Mouse (Mus musculus): ENCODE data around the gene Phykpl. TPM values are rescaled to one million over a fixed set of nuclear protein-coding genes. Genes with fewer than 3 reads are reported as not detected.

The Phykpl gene
- polyA plus RNA-seq, 1 experiment = 8.1 TPM

DNA sequence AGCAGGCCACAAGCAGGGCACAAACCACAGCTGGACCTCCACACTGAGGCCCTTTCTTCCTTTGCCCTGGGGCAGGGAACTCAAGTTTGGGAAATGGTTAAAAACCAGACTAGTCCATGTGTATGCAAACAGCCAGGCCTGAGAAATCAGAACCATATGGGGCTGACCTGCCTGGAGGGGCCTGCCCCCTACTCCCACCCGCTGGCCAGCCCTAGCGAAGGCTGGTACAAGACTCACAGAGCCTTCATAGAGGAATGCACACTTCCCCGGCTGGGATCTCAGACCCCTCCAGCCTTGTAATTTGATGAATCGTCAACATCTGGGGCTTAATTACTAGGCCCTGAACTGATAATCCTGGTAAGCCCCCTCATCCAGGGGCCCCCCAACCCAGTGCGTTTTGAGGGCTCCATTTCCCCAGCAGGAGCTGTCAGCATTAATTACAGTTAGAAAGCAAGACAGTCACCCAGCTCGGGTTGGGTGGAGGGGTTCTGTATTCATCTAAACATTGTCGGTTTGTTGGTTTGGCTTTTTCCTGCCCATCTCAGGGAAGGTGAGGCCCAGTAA, 41.0 kb upstream of the Phykpl start:
- Histone ChIP-seq H3K4me1 (ENCODE audit: control insufficient read depth, insufficient read depth, low read length) (no peaks in the 10 kb centered on the region), H3K9me3 (replicated peaks; ENCODE audit: control insufficient read depth, insufficient read depth, low read length, poor library complexity, severe bottlenecking) (no peaks in the 10 kb centered on the region), H3K36me3 (ENCODE audit: control insufficient read depth, insufficient read depth, low read length, poor library complexity, severe bottlenecking) (no peaks in the 10 kb centered on the region), H3K27ac (ENCODE audit: insufficient read depth, low read length) (no peak overlapping the region), H3K4me3 (ENCODE audit: low read depth, low read length) (no peak overlapping the region), H3K9ac (ENCODE audit: low read depth, poor library complexity, severe bottlenecking) (no peak overlapping the region), H3K27me3 (ENCODE audit: control insufficient read depth, insufficient read depth, low read length, poor library complexity, severe bottlenecking) (no peaks in the 10 kb centered on the region)
- TF ChIP-seq CTCF (IDR thresholded peaks at IDR 0.05; ENCODE audit: low read depth, low read length) (no peak), POLR2A (IDR thresholded peaks at IDR 0.05; ENCODE audit: insufficient read depth, low read length) (no peak), EP300 (IDR thresholded peaks at IDR 0.05; ENCODE audit: insufficient read depth, low read depth, low read length) (no peak)

DNA sequence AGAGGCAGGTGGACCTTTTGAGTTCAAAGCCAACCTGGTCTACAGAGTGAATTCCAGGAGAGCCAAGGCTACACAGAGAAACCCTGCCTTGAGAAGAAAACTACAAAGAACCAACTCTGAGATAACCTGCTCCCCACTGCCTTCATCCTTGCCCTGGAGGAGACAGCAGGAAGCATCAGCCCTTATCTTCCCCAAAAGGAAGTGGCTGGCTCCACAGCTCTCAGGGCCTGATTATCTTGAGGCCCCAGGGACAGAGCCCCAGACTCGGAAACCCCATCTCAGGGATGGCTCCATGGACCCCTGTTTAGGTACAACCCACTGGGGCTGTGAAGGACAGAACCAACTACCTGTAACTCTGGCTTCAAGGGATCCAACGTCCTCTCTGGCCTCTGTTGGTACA, 40.1 kb upstream of the Phykpl start:
- no peak for TF ChIP-seq CTCF (IDR thresholded peaks at IDR 0.05; ENCODE audit: low read depth, low read length)
- TF ChIP-seq POLR2A (IDR thresholded peaks at IDR 0.05; ENCODE audit: insufficient read depth, low read length) = no peak
- TF ChIP-seq EP300 (IDR thresholded peaks at IDR 0.05; ENCODE audit: insufficient read depth, low read depth, low read length) = no peak

DNA sequence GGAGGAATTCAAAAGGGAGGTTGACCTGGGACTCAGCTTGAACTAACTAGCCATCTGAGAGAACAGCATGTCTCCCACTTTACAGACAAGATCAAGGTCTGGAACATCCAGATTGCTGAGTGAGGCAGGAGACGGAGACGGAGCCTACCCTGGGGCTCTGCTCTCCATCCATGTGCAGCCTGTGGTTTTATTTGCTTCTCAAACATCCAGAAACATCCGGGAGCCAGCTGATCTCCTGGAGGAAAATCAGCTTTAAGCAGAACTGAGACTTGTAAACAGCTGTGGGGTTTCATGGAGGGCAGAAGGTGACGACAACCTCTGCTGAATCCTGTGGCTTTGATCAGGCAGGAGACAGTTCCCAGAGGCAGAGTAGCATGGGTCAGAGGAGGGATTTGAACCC, 38.7 kb upstream of the Phykpl start:
- H3K36me3 ChIP-seq (ENCODE audit: control insufficient read depth, insufficient read depth, low read length, poor library complexity, severe bottlenecking) = no peaks in the 10 kb centered on the region
- H3K27ac ChIP-seq (ENCODE audit: insufficient read depth, low read length) = no peak overlapping the region
- H3K9me3 ChIP-seq (replicated peaks; ENCODE audit: control insufficient read depth, insufficient read depth, low read length, poor library complexity, severe bottlenecking) = no peaks in the 10 kb centered on the region
- H3K4me1 ChIP-seq (ENCODE audit: control insufficient read depth, insufficient read depth, low read length) = no peaks in the 10 kb centered on the region
- TF ChIP-seq EP300 (IDR thresholded peaks at IDR 0.05; ENCODE audit: insufficient read depth, low read depth, low read length) (no peak), POLR2A (IDR thresholded peaks at IDR 0.05; ENCODE audit: insufficient read depth, low read length) (no peak), CTCF (IDR thresholded peaks at IDR 0.05; ENCODE audit: low read depth, low read length) (no peak)
- no peak overlapping the region for H3K4me3 ChIP-seq (ENCODE audit: low read depth, low read length)
- no peak overlapping the region for H3K9ac ChIP-seq (ENCODE audit: low read depth, poor library complexity, severe bottlenecking)
- no peaks in the 10 kb centered on the region for H3K27me3 ChIP-seq (ENCODE audit: control insufficient read depth, insufficient read depth, low read length, poor library complexity, severe bottlenecking)

More for the DNA sequence above, 40.1 kb upstream of the Phykpl start:
- H3K27me3 ChIP-seq (ENCODE audit: control insufficient read depth, insufficient read depth, low read length, poor library complexity, severe bottlenecking) = no peaks in the 10 kb centered on the region
- no peak overlapping the region for H3K27ac ChIP-seq (ENCODE audit: insufficient read depth, low read length)
- H3K36me3 ChIP-seq (ENCODE audit: control insufficient read depth, insufficient read depth, low read length, poor library complexity, severe bottlenecking) = no peaks in the 10 kb centered on the region
- no peak overlapping the region for H3K4me3 ChIP-seq (ENCODE audit: low read depth, low read length)
- H3K9ac ChIP-seq (ENCODE audit: low read depth, poor library complexity, severe bottlenecking) = no peak overlapping the region
- no peaks in the 10 kb centered on the region for H3K4me1 ChIP-seq (ENCODE audit: control insufficient read depth, insufficient read depth, low read length)
- H3K9me3 ChIP-seq (replicated peaks; ENCODE audit: control insufficient read depth, insufficient read depth, low read length, poor library complexity, severe bottlenecking) = no peaks in the 10 kb centered on the region

DNA sequence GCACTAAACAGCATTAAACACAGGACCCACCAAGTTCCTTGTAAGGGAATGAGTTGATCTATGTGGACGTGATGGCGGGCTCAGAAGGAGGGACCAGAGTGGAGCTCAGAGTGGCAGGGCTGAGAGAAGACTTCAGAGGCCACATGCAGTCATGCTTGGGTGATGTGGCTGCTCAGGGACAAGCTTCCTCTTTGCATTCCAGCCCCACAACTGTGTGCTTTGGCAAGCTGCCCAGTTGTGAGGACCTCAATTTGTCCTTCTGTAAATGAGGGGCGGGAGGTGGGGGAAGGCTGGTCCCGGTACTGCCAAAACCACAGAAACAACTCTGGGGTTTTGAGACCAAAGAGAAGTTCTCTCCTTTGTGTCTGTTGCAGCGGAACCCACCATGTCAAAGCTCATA, 33.3 kb upstream of the Phykpl start:
- TF ChIP-seq EP300 (IDR thresholded peaks at IDR 0.05; ENCODE audit: insufficient read depth, low read depth, low read length) (no peak), CTCF (IDR thresholded peaks at IDR 0.05; ENCODE audit: low read depth, low read length) (no peak), POLR2A (IDR thresholded peaks at IDR 0.05; ENCODE audit: insufficient read depth, low read length) (no peak)
- Histone ChIP-seq H3K27me3 (ENCODE audit: control insufficient read depth, insufficient read depth, low read length, poor library complexity, severe bottlenecking) (no peaks in the 10 kb centered on the region), H3K27ac (ENCODE audit: insufficient read depth, low read length) (no peak overlapping the region), H3K9ac (ENCODE audit: low read depth, poor library complexity, severe bottlenecking) (no peak overlapping the region), H3K9me3 (replicated peaks; ENCODE audit: control insufficient read depth, insufficient read depth, low read length, poor library complexity, severe bottlenecking) (no peaks in the 10 kb centered on the region), H3K4me3 (ENCODE audit: low read depth, low read length) (no peak overlapping the region), H3K36me3 (ENCODE audit: control insufficient read depth, insufficient read depth, low read length, poor library complexity, severe bottlenecking) (no peaks in the 10 kb centered on the region), H3K4me1 (ENCODE audit: control insufficient read depth, insufficient read depth, low read length) (no peaks in the 10 kb centered on the region)

DNA sequence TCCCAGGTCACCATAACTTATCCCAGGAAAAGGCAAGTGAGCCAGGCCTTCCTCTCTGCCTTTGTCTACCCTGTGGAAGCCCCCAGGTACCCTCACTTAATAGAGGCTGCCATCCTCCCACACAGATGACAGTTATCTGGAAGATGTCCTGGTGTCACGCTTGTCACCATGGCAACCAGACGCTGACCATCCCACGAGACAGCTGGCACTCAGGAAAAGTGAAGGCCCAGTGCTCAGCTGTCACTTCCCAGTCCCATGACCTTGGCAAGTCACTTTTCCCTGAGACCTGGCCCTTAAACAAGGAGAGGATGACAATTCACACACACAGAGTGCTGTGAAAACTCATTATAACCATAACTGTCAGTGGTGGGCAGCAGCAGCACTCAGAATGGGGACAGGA, 32.5 kb upstream of the Phykpl start:
- Histone ChIP-seq H3K9me3 (replicated peaks; ENCODE audit: control insufficient read depth, insufficient read depth, low read length, poor library complexity, severe bottlenecking) (no peaks in the 10 kb centered on the region), H3K27ac (ENCODE audit: insufficient read depth, low read length) (no peak overlapping the region), H3K4me1 (ENCODE audit: control insufficient read depth, insufficient read depth, low read length) (no peaks in the 10 kb centered on the region), H3K36me3 (ENCODE audit: control insufficient read depth, insufficient read depth, low read length, poor library complexity, severe bottlenecking) (no peaks in the 10 kb centered on the region), H3K27me3 (ENCODE audit: control insufficient read depth, insufficient read depth, low read length, poor library complexity, severe bottlenecking) (no peaks in the 10 kb centered on the region), H3K4me3 (ENCODE audit: low read depth, low read length) (no peak overlapping the region), H3K9ac (ENCODE audit: low read depth, poor library complexity, severe bottlenecking) (no peak overlapping the region)
- TF ChIP-seq EP300 (IDR thresholded peaks at IDR 0.05; ENCODE audit: insufficient read depth, low read depth, low read length) (no peak), CTCF (IDR thresholded peaks at IDR 0.05; ENCODE audit: low read depth, low read length) (no peak), POLR2A (IDR thresholded peaks at IDR 0.05; ENCODE audit: insufficient read depth, low read length) (no peak)

DNA sequence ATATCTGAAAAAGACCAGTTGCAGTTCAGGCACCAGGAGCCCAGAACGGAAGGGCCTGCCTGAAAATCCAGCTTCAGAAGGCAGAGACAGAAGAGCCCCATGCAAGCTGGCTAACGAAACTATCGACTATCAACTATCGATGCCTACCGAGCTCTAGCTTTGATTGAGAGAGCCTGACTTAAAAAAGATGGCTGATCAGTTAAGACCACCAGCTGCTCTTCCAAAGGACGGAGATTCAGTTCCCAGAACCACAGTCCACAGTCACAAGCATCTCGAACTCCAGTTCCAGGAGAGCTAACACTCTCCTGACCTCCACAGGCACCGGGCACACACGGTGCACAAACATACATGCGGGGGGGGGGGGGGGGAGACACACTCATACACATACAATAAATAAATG, 30.0 kb upstream of the Phykpl start:
- H3K4me3 ChIP-seq (ENCODE audit: low read depth, low read length) = no peak overlapping the region
- H3K36me3 ChIP-seq (ENCODE audit: control insufficient read depth, insufficient read depth, low read length, poor library complexity, severe bottlenecking) = no peaks in the 10 kb centered on the region
- TF ChIP-seq POLR2A (IDR thresholded peaks at IDR 0.05; ENCODE audit: insufficient read depth, low read length) (no peak), CTCF (IDR thresholded peaks at IDR 0.05; ENCODE audit: low read depth, low read length) (no peak), EP300 (IDR thresholded peaks at IDR 0.05; ENCODE audit: insufficient read depth, low read depth, low read length) (no peak)
- H3K9ac ChIP-seq (ENCODE audit: low read depth, poor library complexity, severe bottlenecking) = no peak overlapping the region
- no peaks in the 10 kb centered on the region for H3K4me1 ChIP-seq (ENCODE audit: control insufficient read depth, insufficient read depth, low read length)
- no peaks in the 10 kb centered on the region for H3K9me3 ChIP-seq (replicated peaks; ENCODE audit: control insufficient read depth, insufficient read depth, low read length, poor library complexity, severe bottlenecking)
- no peaks in the 10 kb centered on the region for H3K27me3 ChIP-seq (ENCODE audit: control insufficient read depth, insufficient read depth, low read length, poor library complexity, severe bottlenecking)
- no peak overlapping the region for H3K27ac ChIP-seq (ENCODE audit: insufficient read depth, low read length)
